Mouse (Mus musculus): ENCODE results near the gene Gm7138. TPM values are rescaled to one million over a fixed set of nuclear protein-coding genes. Genes with fewer than 3 reads are reported as not detected.

Gm7138 gene
- not detected in 2 replicates for polyA plus RNA-seq (2015; fragmentation: Nextera tagmentation; extraction: Ambion mirVana)

DNA sequence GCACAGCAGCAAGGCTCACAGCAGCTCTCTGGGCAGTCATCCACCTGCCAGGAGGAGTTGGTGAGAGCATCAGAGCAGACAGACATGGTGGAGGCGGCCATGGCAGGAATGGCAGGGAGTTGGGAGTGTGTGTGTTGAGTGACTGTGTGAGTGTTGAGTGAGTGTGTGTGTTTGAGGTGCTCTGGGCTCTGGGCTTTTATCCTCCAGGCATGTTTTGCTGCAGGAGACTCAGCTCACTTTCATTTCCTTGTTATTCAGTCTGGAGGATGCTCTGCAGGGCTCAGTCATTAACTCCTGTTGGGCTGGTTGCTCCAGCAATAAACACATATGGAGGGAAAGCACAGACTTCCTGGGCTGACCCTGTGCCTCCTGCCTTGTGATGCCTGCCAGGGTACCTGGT is at the start of gene Gm7138:
Gm7138 (minus strand) TSS at position 101 of the 400 bp plus-strand sequence.

DNA sequence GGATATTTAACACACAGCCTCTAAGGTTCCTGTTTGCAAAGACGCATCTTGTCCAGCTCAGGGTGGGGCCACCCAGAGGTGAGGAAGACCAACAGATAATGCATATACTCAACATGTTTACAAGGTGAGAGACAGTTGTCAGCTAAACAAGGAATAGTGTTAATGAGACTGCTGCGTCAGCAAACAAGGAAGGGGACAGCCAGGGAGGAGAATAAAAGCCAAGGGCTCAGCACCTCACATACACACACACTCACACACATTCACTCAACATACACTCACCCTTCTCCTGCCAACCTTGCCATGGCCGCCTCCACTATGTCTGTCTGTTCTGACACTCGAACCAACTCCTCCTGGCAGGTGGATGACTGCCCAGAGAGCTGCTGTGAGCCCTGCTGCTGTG is 37.6 kb upstream of the Gm7138 start, which contains the start of gene Gm2696:
Gm2696 (plus strand) TSS at position 301 of the 400 bp plus-strand sequence.

DNA sequence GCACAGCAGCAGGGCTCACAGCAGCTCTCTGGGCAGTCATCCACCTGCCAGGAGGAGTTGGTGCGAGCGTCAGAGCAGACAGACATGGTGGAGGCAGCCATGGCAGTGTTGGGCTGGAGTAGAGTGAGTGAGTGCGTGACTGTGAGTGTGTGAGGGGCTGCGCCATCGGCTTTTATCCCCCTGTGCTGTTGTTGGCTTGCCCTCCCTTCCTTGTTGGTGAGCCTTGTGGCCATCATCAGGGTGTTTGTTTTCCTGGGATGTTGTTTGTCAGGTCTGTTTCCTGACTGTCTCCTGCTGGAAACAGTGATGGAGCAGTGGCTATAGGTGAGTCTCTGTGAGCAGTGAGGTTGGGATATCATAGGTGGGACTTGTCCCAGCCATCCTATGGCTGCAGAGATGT is 35.0 kb upstream of the Gm7138 start, which contains the start of gene Gm9507:
Gm9507 (minus strand) TSS at position 101 of the 400 bp plus-strand sequence.

DNA sequence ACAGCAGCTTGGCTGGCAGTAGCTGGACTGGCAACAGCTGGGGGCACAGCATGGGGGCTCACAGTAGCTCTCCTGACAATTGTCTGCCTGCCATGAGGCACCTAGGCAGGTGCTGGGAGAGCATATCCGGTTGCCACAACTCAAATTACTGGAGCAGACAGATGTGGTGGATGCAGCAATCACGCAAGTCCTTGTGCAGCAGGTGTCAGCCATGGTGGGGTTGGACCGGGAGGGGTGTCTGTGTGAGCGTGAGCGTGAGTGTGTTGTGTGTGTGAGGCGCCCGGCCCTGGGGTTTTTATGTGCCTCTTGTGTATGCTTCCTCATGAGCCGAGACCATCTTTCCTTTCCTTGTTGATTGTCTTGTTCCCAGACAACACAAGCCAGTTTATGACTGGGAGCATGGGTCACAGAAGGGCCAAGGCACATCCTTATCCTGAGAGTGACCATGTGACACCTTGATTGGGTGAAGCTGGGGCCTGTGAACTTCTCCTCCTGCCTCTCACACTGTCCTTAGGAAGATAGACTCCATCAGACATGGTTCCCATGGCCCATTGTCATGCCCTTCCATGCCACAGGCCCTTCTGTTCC is 22.3 kb upstream of the Gm7138 start, which contains the start of gene Gm19668:
Gm19668 (minus strand) TSS at position 213 of the 588 bp plus-strand sequence.

DNA sequence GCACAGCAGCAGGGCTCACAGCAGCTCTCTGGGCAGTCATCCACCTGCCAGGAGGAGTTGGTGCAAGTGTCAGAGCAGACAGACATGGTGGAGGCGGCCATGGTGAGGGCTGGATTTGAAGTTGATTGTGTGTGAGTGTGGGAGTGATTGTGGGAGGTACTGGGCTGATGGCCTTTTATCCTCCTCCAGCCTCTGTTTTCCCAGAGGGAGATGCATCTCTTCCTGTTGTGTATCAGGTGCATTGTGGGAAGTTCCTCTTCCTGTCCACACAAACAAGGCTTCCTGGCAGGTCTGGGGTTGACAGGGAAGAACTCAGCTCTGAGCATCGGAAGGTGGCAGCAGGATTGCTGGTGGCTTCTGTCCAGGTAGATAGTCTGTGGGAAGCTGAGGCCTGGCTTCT is 18.2 kb upstream of the Gm7138 start, which contains the start of gene Gm9639:
Gm9639 (minus strand) TSS at position 101 of the 400 bp plus-strand sequence.

DNA sequence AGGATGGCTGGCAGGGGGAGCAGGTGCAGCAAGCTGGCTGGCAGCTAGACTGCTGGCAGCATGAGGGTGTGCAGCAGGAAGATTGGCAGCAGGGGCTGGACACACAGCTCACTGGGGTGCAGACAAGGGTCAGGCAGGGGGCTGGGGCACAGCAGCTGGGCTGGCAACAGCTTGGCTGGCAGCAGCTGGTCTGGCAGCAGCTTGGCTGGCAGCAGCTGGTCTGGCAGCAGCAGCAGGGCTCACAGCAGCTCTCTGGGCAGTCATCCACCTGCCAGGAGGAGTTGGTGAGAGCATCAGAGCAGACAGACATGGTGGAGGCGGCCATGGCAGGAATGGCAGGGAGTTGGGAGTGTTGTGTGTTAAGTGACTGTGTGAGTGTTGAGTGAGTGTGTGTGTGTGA is 11.1 kb upstream of the Gm7138 start, which contains the start of gene Gm7137:
Gm7137 (minus strand) TSS at position 325 of the 400 bp plus-strand sequence.

DNA sequence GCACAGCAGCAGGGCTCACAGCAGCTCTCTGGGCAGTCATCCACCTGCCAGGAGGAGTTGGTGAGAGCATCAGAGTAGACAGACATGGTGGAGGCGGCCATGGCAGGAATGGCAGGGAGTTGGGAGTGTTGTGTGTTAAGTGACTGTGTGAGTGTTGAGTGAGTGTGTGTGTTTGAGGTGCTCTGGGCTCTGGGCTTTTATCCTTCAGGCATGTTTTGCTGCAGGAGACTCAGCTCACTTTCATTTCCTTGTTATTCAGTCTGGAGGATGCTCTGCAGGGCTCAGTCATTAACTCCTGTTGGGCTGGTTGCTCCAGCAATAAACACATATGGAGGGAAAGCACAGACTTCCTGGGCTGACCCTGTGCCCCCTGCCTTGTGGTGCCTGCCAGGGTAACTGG is 5.7 kb upstream of the Gm7138 start, which contains the start of gene Gm3250:
Gm3250 (minus strand) TSS at position 101 of the 400 bp plus-strand sequence.

DNA sequence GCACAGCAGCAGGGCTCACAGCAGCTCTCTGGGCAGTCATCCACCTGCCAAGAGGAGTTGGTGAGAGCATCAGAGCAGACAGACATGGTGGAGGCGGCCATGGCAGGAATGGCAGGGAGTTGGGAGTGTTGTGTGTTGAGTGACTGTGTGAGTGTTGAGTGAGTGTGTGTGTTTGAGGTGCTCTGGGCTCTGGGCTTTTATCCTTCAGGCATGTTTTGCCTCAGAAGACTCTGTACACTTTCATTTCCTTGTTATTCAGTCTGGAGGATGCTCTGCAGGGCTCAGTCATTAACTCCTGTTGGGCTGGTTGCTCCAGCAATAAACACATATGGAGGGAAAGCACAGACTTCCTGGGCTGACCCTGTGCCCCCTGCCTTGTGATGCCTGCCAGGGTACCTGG is 5.5 kb downstream of the Gm7138 start, which contains the start of gene Gm3238:
Gm3238 (minus strand) TSS at position 101 of the 400 bp plus-strand sequence.

DNA sequence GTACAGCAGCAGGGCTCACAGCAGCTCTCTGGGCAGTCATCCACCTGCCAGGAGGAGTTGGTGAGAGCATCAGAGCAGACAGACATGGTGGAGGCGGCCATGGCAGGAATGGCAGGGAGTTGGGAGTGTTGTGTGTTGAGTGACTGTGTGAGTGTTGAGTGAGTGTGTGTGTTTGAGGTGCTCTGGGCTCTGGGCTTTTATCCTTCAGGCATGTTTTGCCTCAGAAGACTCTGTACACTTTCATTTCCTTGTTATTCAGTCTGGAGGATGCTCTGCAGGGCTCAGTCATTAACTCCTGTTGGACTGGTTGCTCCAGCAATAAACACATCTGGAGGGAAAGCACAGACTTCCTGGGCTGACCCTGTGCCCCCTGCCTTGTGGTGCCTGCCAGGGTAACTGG is 17.2 kb downstream of the Gm7138 start, which contains the start of gene Gm3233:
Gm3233 (minus strand) TSS at position 101 of the 400 bp plus-strand sequence.

DNA sequence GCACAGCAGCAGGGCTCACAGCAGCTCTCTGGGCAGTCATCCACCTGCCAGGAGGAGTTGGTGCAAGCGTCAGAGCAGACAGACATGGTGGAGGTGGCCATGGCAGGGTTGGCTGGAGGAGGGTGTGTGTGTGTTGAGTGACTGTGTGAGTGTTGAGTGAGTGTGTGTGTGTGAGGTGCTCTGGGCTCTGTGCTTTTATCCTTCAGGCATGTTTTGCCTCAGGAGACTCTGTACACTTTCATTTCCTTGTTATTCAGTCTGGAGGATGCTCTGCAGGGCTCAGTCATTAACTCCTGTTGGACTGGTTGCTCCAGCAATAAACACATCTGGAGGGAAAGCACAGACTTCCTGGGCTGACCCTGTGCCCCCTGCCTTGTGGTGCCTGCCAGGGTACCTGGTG is 25.5 kb downstream of the Gm7138 start, which contains the start of gene Gm9736:
Gm9736 (minus strand) TSS at position 101 of the 400 bp plus-strand sequence.

DNA sequence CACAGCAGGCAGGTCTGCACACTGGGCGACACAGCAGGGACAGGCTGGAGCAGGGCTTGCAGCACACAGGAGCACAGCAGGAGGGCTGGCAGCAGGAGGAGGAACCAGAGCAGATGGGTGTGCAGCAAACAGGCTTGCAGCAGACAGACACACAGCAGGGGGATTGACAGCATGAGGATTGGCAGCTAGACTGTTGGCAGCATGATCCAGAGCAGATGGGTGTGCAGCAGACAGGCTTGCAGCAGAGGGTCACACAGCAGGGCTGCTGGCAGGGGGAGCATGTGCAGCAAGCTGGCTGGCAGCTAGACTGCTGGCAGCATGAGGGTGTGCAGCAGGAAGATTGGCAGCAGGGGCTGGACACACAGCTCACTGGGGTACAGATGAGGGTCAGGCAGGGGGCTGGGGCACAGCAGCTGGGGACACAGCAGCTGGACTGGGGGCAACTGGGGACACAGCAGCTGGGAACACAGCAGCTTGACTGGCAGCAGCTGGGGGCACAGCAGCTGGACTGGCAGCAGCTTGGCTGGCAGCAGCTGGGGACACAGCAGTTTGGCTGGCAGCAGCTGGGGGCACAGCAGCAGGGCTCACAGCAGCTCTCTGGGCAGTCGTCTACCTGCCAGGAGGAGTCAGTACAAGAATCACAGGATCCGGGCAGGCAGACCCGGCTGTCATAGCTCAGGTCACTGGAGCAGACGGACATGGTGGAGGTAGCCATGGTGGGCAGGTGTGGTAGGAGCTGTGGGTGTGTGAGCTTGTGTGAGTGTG is 34.6 kb downstream of the Gm7138 start, which contains the start of gene Gm18596:
Gm18596 (minus strand) TSS at position 715 of the 765 bp plus-strand sequence.

Other genes with a start within 250 kb of the Gm7138 start
- 36.5 and 50.0 TPM in 2 replicates for gene Itgb2, start 246.7 kb downstream of the Gm7138 start, polyA plus RNA-seq (2015; fragmentation: Nextera tagmentation; extraction: Ambion mirVana)
- 71.1 and 81.7 TPM in 2 replicates for gene Pttg1ip, start 195.2 kb downstream of the Gm7138 start, polyA plus RNA-seq (2015; fragmentation: Nextera tagmentation; extraction: Ambion mirVana)
- 163 and 182 TPM in 2 replicates for gene Sumo3, start 170.8 kb downstream of the Gm7138 start, polyA plus RNA-seq (2015; fragmentation: Nextera tagmentation; extraction: Ambion mirVana)
- 5.2 and 12.6 TPM in 2 replicates for gene Gm49325, start 170.7 kb downstream of the Gm7138 start, polyA plus RNA-seq (2015; fragmentation: Nextera tagmentation; extraction: Ambion mirVana)
- 41.2 and 42.6 TPM in 2 replicates for gene Ube2g2, start 154.7 kb downstream of the Gm7138 start, polyA plus RNA-seq (2015; fragmentation: Nextera tagmentation; extraction: Ambion mirVana)
- 0.10 TPM in 1 of 2 replicates, not detected in the other for gene Tspear, start 90.4 kb downstream of the Gm7138 start, polyA plus RNA-seq (2015; fragmentation: Nextera tagmentation; extraction: Ambion mirVana)
- gene Gm19402, start 86.2 kb downstream of the Gm7138 start, polyA plus RNA-seq (2015; fragmentation: Nextera tagmentation; extraction: Ambion mirVana): not detected in 2 replicates
- gene Gm9508, start 79.7 kb downstream of the Gm7138 start, polyA plus RNA-seq (2015; fragmentation: Nextera tagmentation; extraction: Ambion mirVana): not detected in 2 replicates
- gene Gm10272, start 70.3 kb downstream of the Gm7138 start, polyA plus RNA-seq (2015; fragmentation: Nextera tagmentation; extraction: Ambion mirVana): not detected in 2 replicates
- gene Gm10024, start 65.5 kb downstream of the Gm7138 start, polyA plus RNA-seq (2015; fragmentation: Nextera tagmentation; extraction: Ambion mirVana): not detected in 2 replicates
- gene Gm10142, start 61.1 kb downstream of the Gm7138 start, polyA plus RNA-seq (2015; fragmentation: Nextera tagmentation; extraction: Ambion mirVana): not detected in 2 replicates
- not detected in 2 replicates for gene Krtap12-1, start 56.3 kb downstream of the Gm7138 start, polyA plus RNA-seq (2015; fragmentation: Nextera tagmentation; extraction: Ambion mirVana)
- not detected in 2 replicates for gene Gm10100, start 50.5 kb downstream of the Gm7138 start, polyA plus RNA-seq (2015; fragmentation: Nextera tagmentation; extraction: Ambion mirVana)
- not detected in 2 replicates for gene Gm18596, start 34.3 kb downstream of the Gm7138 start, polyA plus RNA-seq (2015; fragmentation: Nextera tagmentation; extraction: Ambion mirVana)
- not detected in 2 replicates for gene Gm9736, start 25.6 kb downstream of the Gm7138 start, polyA plus RNA-seq (2015; fragmentation: Nextera tagmentation; extraction: Ambion mirVana)
- not detected in 2 replicates for gene Gm3233, start 17.3 kb downstream of the Gm7138 start, polyA plus RNA-seq (2015; fragmentation: Nextera tagmentation; extraction: Ambion mirVana)
- not detected in 2 replicates for gene Gm3238, start 5.6 kb downstream of the Gm7138 start, polyA plus RNA-seq (2015; fragmentation: Nextera tagmentation; extraction: Ambion mirVana)
- gene Gm3250, start 5.6 kb upstream of the Gm7138 start, polyA plus RNA-seq (2015; fragmentation: Nextera tagmentation; extraction: Ambion mirVana): not detected in 2 replicates
- gene Gm7137, start 11.3 kb upstream of the Gm7138 start, polyA plus RNA-seq (2015; fragmentation: Nextera tagmentation; extraction: Ambion mirVana): not detected in 2 replicates
- gene Gm9639, start 18.1 kb upstream of the Gm7138 start, polyA plus RNA-seq (2015; fragmentation: Nextera tagmentation; extraction: Ambion mirVana): not detected in 2 replicates
- gene Gm19668, start 22.2 kb upstream of the Gm7138 start, polyA plus RNA-seq (2015; fragmentation: Nextera tagmentation; extraction: Ambion mirVana): not detected in 2 replicates
- not detected in 2 replicates for gene Gm9507, start 34.9 kb upstream of the Gm7138 start, polyA plus RNA-seq (2015; fragmentation: Nextera tagmentation; extraction: Ambion mirVana)
- not detected in 2 replicates for gene Gm2696, start 37.7 kb upstream of the Gm7138 start, polyA plus RNA-seq (2015; fragmentation: Nextera tagmentation; extraction: Ambion mirVana)
- gene Krtap10-4, start 50.2 kb upstream of the Gm7138 start, polyA plus RNA-seq (2015; fragmentation: Nextera tagmentation; extraction: Ambion mirVana): not detected in 2 replicates
- gene Krtap10-10, start 59.0 kb upstream of the Gm7138 start, polyA plus RNA-seq (2015; fragmentation: Nextera tagmentation; extraction: Ambion mirVana): not detected in 2 replicates
- not detected in 2 replicates for gene Gm36176, start 69.9 kb upstream of the Gm7138 start, polyA plus RNA-seq (2015; fragmentation: Nextera tagmentation; extraction: Ambion mirVana)
- not detected in 2 replicates for gene Gm10318, start 75.9 kb upstream of the Gm7138 start, polyA plus RNA-seq (2015; fragmentation: Nextera tagmentation; extraction: Ambion mirVana)
- gene Gm3285, start 85.0 kb upstream of the Gm7138 start, polyA plus RNA-seq (2015; fragmentation: Nextera tagmentation; extraction: Ambion mirVana): not detected in 2 replicates
- gene Lrrc3, start 125.6 kb upstream of the Gm7138 start, polyA plus RNA-seq (2015; fragmentation: Nextera tagmentation; extraction: Ambion mirVana): 0.45 and 0.57 TPM in 2 replicates
- 7.4 and 8.4 TPM in 2 replicates for gene Trpm2, start 193.6 kb upstream of the Gm7138 start, polyA plus RNA-seq (2015; fragmentation: Nextera tagmentation; extraction: Ambion mirVana)
- gene 1810043G02Rik, start 201.6 kb upstream of the Gm7138 start, polyA plus RNA-seq (2015; fragmentation: Nextera tagmentation; extraction: Ambion mirVana): 7.3 and 8.6 TPM in 2 replicates
- gene Pfkl, start 233.1 kb upstream of the Gm7138 start, polyA plus RNA-seq (2015; fragmentation: Nextera tagmentation; extraction: Ambion mirVana): 39.6 and 40.7 TPM in 2 replicates